Mouse (Mus musculus) small intestine, adult 2 months (tissue): ENCODE measurements around the gene Tbc1d9b.

Experiments used
- CTCF ChIP-seq: fragments of 200-500 bp; IDR thresholded peaks from 2 replicates; pipeline ENCODE4 v1.5.1; 2012; ENCODE audit warnings: low read depth, mild to moderate bottlenecking, control low read depth, inconsistent platforms, low read length, moderate library complexity, mixed read lengths; ENCODE audit not compliant: insufficient replicate concordance, insufficient read length; ENCODE audit errors: extremely low read depth
- POLR2A ChIP-seq: fragments of 200-500 bp; IDR thresholded peaks from 2 replicates; pipeline ENCODE4 v1.6.1; 2012; ENCODE audit warnings: low read depth, mild to moderate bottlenecking, control low read depth, inconsistent platforms, low read length, moderate library complexity

GRCm38 (mm10) chr11:50159347-50159746 is 28.2 kb downstream of the Tbc1d9b start:
- TF ChIP-seq CTCF, result no peak
- no peak for TF ChIP-seq POLR2A
